Mouse (Mus musculus) frontal cortex, postnatal 14 days (tissue): ENCODE measurements around the gene Zfp13.
"Not testable (repeated sequence)": the region's sequence is repeated elsewhere in the genome, so short reads cannot be mapped to it uniquely, and the experiment has no call there.

Experiments
- DNase-seq, 2 experiments: peaks; one replicate each; pipeline ENCODE4 v3.0.0; 2022; ENCODE audit warnings: low spot score in 2 of 2

Gene Zfp13

GRCm38 (mm10) chr17:23598582-23599552, at the start of gene Zfp13:
TSS of gene Zfp13 (minus strand) at chr17:23599487.
- DNase-seq, result peak; percentile 43 to 64

GRCm38 (mm10) chr17:23645894-23646293, 46.6 kb upstream of the Zfp13 start:
- no peak for DNase-seq

- no peak for DNase-seq
Observed at GRCm38 (mm10) chr17:23644613-23645495, 45.6 kb upstream of the Zfp13 start, which contains the start of gene Mmp25. TSS of gene Mmp25 (minus strand) at chr17:23645277.

- DNase-seq, result no peak
Observed at GRCm38 (mm10) chr17:23631241-23631640, 32.0 kb upstream of the Zfp13 start.

GRCm38 (mm10) chr17:23630195-23631020, 31.1 kb upstream of the Zfp13 start:
- peak; percentile 66 to 81 for DNase-seq

GRCm38 (mm10) chr17:23627813-23628212, 28.5 kb upstream of the Zfp13 start:
- no peak for DNase-seq

- no peak for DNase-seq
Observed at GRCm38 (mm10) chr17:23620351-23620750, 21.1 kb upstream of the Zfp13 start.

GRCm38 (mm10) chr17:23617087-23617486, 17.8 kb upstream of the Zfp13 start:
- no peak for DNase-seq

GRCm38 (mm10) chr17:23610361-23610800, 11.1 kb upstream of the Zfp13 start:
- peak in 1 of 2 experiments; percentile 27 for DNase-seq

- DNase-seq, result no peak
Observed at GRCm38 (mm10) chr17:23609612-23610011, 10.3 kb upstream of the Zfp13 start.

GRCm38 (mm10) chr17:23605220-23605619, 5.9 kb upstream of the Zfp13 start:
- DNase-seq, result no peak

GRCm38 (mm10) chr17:23604394-23604793, 5.1 kb upstream of the Zfp13 start:
- no peak for DNase-seq

- DNase-seq, result no peak
Observed at GRCm38 (mm10) chr17:23603542-23603941, 4.3 kb upstream of the Zfp13 start.

GRCm38 (mm10) chr17:23603077-23603476, 3.8 kb upstream of the Zfp13 start:
- DNase-seq, result no peak

- DNase-seq, result no peak
Observed at GRCm38 (mm10) chr17:23601836-23602585, 2.7 kb upstream of the Zfp13 start.

GRCm38 (mm10) chr17:23600641-23601622, 1.6 kb upstream of the Zfp13 start, which contains the start of gene Zscan10:
TSS of gene Zscan10 (plus strand) at chr17:23600856.
- DNase-seq, result no peak

GRCm38 (mm10) chr17:23599605-23600063, 347 bp upstream of the Zfp13 start:
- no peak for DNase-seq

- DNase-seq, result not testable (repeated sequence)
Observed at GRCm38 (mm10) chr17:23595139-23595538, 4.1 kb downstream of the Zfp13 start.

- DNase-seq, result no peak
Observed at GRCm38 (mm10) chr17:23592926-23593300, 6.4 kb downstream of the Zfp13 start.
